Mouse (Mus musculus) hindbrain, postnatal 0 days (tissue): ENCODE results near the gene Nav2. TPM values are rescaled to one million over a fixed set of nuclear protein-coding genes. Genes with fewer than 3 reads are reported as not detected.

Experiments used
- ATAC-seq: fragments of 200-750 bp; cut with Nextera tagmentation; 2 replicates; pipeline ENCODE4 v1.8.0; 2017; ENCODE audit warnings: mild to moderate bottlenecking, moderate TSS enrichment, moderate library complexity
- DNase-seq: peaks from one replicate; pipeline ENCODE4 v3.0.0-alpha.2; 2015; ENCODE audit warnings: low spot score
- H3K27ac ChIP-seq: fragments of 300-500 bp; sonication (generic); 2 replicates; pipeline ENCODE4 v1.5.1; 2014; ENCODE audit warnings: mild to moderate bottlenecking
- H3K27me3 ChIP-seq: fragments of 300-500 bp; sonication (generic); 2 replicates; pipeline ENCODE4 v1.6.1; 2014; ENCODE audit warnings: low read length, mixed read lengths; ENCODE audit not compliant: insufficient read depth
- H3K36me3 ChIP-seq: fragments of 300-500 bp; sonication (generic); 2 replicates; pipeline ENCODE4 v1.6.1; 2014; ENCODE audit warnings: low read length, mixed read lengths; ENCODE audit not compliant: insufficient read depth
- H3K4me1 ChIP-seq: fragments of 300-500 bp; sonication (generic); 2 replicates; pipeline ENCODE4 v1.6.1; 2014; ENCODE audit warnings: antibody characterized with exemption, low read length, mixed read lengths; ENCODE audit not compliant: insufficient read depth
- H3K4me2 ChIP-seq: fragments of 300-500 bp; sonication (generic); 2 replicates; pipeline ENCODE4 v1.6.1; 2014; ENCODE audit warnings: low read depth, mild to moderate bottlenecking, low read length, moderate library complexity, mixed read lengths
- H3K4me3 ChIP-seq: fragments of 300-500 bp; sonication (generic); 2 replicates; pipeline ENCODE4 v1.5.1; 2014; ENCODE audit warnings: low read length
- H3K9ac ChIP-seq: fragments of 300-500 bp; sonication (generic); replicated peaks from 2 replicates; pipeline ENCODE4 v1.6.1; 2014; ENCODE audit warnings: mild to moderate bottlenecking, low read length, moderate library complexity, mixed read lengths
- H3K9me3 ChIP-seq: fragments of 300-500 bp; sonication (generic); 2 replicates; pipeline ENCODE4 v1.6.1; 2016; ENCODE audit warnings: low read length, mixed read lengths
- CTCF ChIP-seq: IDR thresholded peaks from 2 replicates; pipeline ENCODE4 v1.5.1; 2016; ENCODE audit warnings: antibody characterized with exemption, control low read depth, low read depth
- WGBS: fragments of 180-500 bp; shearing (Covaris S2); extraction: QIAGEN DNeasy Blood & Tissue Kit; methylation state at CpG from one replicate; pipeline ENCODE4 v1.1.7; 2014; 5-methylcytosine and 5-hydroxymethylcytosine counted together
- polyA plus RNA-seq: library from polyadenylated mRNA; unstranded; fragments of >200 nt; fragmentation: Nextera tagmentation; extraction: Ambion mirVana; gene quantifications from 2 replicates; pipeline ENCODE4 v1.2.1, GENCODE M21; 2015
- total RNA-seq: library from RNA; depleted of rRNA; stranded (reverse); fragments of >200 nt; gene quantifications from 2 replicates; pipeline ENCODE4 v1.2.3, GENCODE M21; 2014

The Nav2 gene
- total and polyA plus RNA-seq, 2 experiments from 2014 or later: 20.1 to 64.7 TPM

- ATAC-seq (peak; percentile 50), DNase-seq (no peak)
- Histone ChIP-seq H3K9me3 (no peaks in the 10 kb centered on the region), H3K4me1 (0 out of 2 replicates have a peak, but pooled peaks cover 6% of the 10 kb centered on the region), H3K36me3 (no peaks in the 10 kb centered on the region), H3K4me2 (peak overlapping the region; percentile 59), H3K9ac (0 out of 2 replicates have a peak overlapping the region, but pooled peaks have one; percentile 28), H3K4me3 (peak overlapping the region; percentile 27), H3K27me3 (no peaks in the 10 kb centered on the region), H3K27ac (no peak overlapping the region)
- no peak for TF ChIP-seq CTCF
- 5% methylated on average over 25 of the region's 31 CpGs for WGBS
Measured at GRCm38 (mm10) chr7:49303600-49304411, 395.3 kb downstream of the Nav2 start.

GRCm38 (mm10) chr7:49307717-49308116, 399.2 kb downstream of the Nav2 start:
- peak; percentile 56 for TF ChIP-seq CTCF
- DNase-seq: no peak
- Histone ChIP-seq H3K4me3 (no peak overlapping the region), H3K9ac (no peak overlapping the region), H3K4me2 (no peak overlapping the region), H3K36me3 (no peaks in the 10 kb centered on the region), H3K4me1 (0 out of 2 replicates have a peak, but pooled peaks cover 6% of the 10 kb centered on the region), H3K27ac (no peak overlapping the region), H3K9me3 (no peaks in the 10 kb centered on the region), H3K27me3 (no peaks in the 10 kb centered on the region)
- 89% methylated on average over 6 of the region's 6 CpGs for WGBS
- ATAC-seq: no peak

GRCm38 (mm10) chr7:49309746-49310145, 401.2 kb downstream of the Nav2 start:
- TF ChIP-seq CTCF: no peak
- WGBS: 78% methylated on average over 5 of the region's 5 CpGs
- Histone ChIP-seq H3K9me3 (no peaks in the 10 kb centered on the region), H3K4me2 (no peak overlapping the region), H3K4me3 (no peak overlapping the region), H3K9ac (no peak overlapping the region), H3K27me3 (no peaks in the 10 kb centered on the region), H3K4me1 (0 out of 2 replicates have a peak, but pooled peaks cover 2% of the 10 kb centered on the region), H3K36me3 (no peaks in the 10 kb centered on the region), H3K27ac (no peak overlapping the region)
- no peak for ATAC-seq
- DNase-seq: no peak

- H3K9ac ChIP-seq: no peak overlapping the region
- peaks cover 6% of the 10 kb centered on the region for H3K4me1 ChIP-seq
- H3K36me3 ChIP-seq: no peaks in the 10 kb centered on the region
- ATAC-seq (no peak), DNase-seq (peak; percentile 43)
- H3K9me3 ChIP-seq: no peaks in the 10 kb centered on the region
- no peak for TF ChIP-seq CTCF
- no peaks in the 10 kb centered on the region for H3K27me3 ChIP-seq
- H3K4me2 ChIP-seq: no peak overlapping the region
- 38% methylated on average over 7 of the region's 7 CpGs for WGBS
- H3K27ac ChIP-seq: no peak overlapping the region
- no peak overlapping the region for H3K4me3 ChIP-seq
Measured at GRCm38 (mm10) chr7:49313945-49314344, 405.4 kb downstream of the Nav2 start.

DNA sequence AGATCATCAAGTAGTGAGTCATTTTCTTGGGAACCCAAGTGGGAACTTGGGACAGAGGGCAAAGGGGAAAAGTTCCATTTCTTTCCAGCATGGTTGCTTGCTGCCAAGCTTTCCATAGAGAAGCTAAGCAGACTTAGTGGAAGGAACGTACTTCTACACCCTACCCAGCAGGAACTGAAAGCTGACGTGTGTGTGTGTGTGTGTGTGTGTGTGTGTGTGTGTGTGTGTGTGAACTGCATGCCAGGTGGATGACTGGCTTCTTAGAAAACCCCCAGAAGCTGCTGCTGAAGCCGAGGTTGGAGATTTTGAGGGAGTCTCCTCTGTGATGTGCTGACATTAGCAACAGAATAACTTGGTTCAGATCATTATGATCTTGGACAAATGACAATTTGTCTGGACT, 406.5 kb downstream of the Nav2 start:
- no peak overlapping the region for H3K27ac ChIP-seq
- H3K4me3 ChIP-seq: no peak overlapping the region
- no peaks in the 10 kb centered on the region for H3K9me3 ChIP-seq
- TF ChIP-seq CTCF: no peak
- no peak overlapping the region for H3K9ac ChIP-seq
- no peak overlapping the region for H3K4me2 ChIP-seq
- DNase-seq (no peak), ATAC-seq (no peak)
- no peaks in the 10 kb centered on the region for H3K36me3 ChIP-seq
- H3K27me3 ChIP-seq: no peaks in the 10 kb centered on the region
- H3K4me1 ChIP-seq: peaks cover 6% of the 10 kb centered on the region
- 59% methylated on average over 3 of the region's 3 CpGs for WGBS

- no peak for ATAC-seq
Measured at GRCm38 (mm10) chr7:49316600-49316999, 408.1 kb downstream of the Nav2 start.

More at GRCm38 (mm10) chr7:49316600-49316999, 408.1 kb downstream of the Nav2 start:
- DNase-seq: no peak
- Histone ChIP-seq H3K9me3 (no peaks in the 10 kb centered on the region), H3K27me3 (no peaks in the 10 kb centered on the region), H3K36me3 (no peaks in the 10 kb centered on the region), H3K4me3 (no peak overlapping the region), H3K4me1 (peaks cover 12% of the 10 kb centered on the region), H3K27ac (no peak overlapping the region), H3K9ac (no peak overlapping the region), H3K4me2 (no peak overlapping the region)
- WGBS: 82% methylated on average over 3 of the region's 3 CpGs
- TF ChIP-seq CTCF: no peak
